ENCODE assay signal across 26 mouse cellular contexts in the genomic region with DNA sequence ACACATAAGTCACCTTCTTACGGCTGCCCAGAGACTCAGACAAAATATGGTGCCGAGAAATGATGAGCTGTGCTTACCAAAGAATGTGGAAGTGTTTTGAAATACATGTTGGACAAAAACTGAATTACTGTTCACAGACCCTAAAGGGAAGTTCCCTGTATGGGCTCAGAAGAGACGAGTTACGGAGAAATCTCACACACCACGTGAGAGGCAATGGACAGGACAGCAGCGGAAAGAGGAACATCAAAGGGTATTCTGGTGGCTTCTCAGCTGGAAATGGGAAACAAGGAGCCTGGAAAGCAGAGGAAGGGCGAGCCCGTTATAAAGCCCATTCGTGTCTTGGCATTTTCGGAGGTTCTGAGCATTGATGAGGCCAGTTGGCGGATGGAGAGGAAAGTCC. TPM values are rescaled to one million over a fixed set of nuclear protein-coding genes. Genes with fewer than 3 reads are reported as not detected.
DNase-seq lines count a peak whose midpoint lies in the region; ATAC-seq and TF ChIP-seq lines count a peak whose summit lies in the region.
"Had no signal": no experiment of that assay in that cellular context is flagged by ENCODE, and none has a peak within 500 bp of the region (broad histone marks: within the 10 kb centered on the region; RNA-seq: fewer than 3 reads in every experiment).

No protein-coding gene starts in this region.

- H3K27ac ChIP-seq in bone marrow macrophage, adult 2 months (ENCODE audit: insufficient read depth, low read depth, low read length), result peak overlapping the region; percentile 90
- H3K27ac ChIP-seq: forebrain, embryonic 12.5 days; hindbrain, embryonic 10.5 days; hindbrain, postnatal 0 days; limb, embryonic 12.5 days; liver, embryonic 14.5 days; midbrain, embryonic 13.5 days; stomach, embryonic 15.5 days had no signal

- H3K4me1 ChIP-seq in bone marrow macrophage, adult 2 months (ENCODE audit: control insufficient read depth, insufficient read depth, low read length), result peaks cover 60% of the 10 kb centered on the region
- H3K4me1 ChIP-seq: forebrain, embryonic 12.5 days; hindbrain, embryonic 10.5 days; limb, embryonic 12.5 days; midbrain, embryonic 13.5 days; stomach, embryonic 15.5 days had no signal

- TF ChIP-seq CTCF in bone marrow macrophage, adult 2 months (IDR thresholded peaks at IDR 0.05; ENCODE audit: low read depth, low read length), result no peak

- peak; percentile 74 for ATAC-seq in granulocyte monocyte progenitor cell, adult 5-6 weeks (replicated peaks; ENCODE audit: poor library complexity, severe bottlenecking)
- ATAC-seq in neutrophil, adult 5-6 weeks (ENCODE audit: extremely low read depth, insufficient number of reproducible peaks, low FRiP score, poor library complexity, severe bottlenecking), result peak; percentile 55
- no peak for ATAC-seq in megakaryocyte-erythroid progenitor cell, adult 5-6 weeks (replicated peaks; ENCODE audit: low FRiP score, low TSS enrichment, poor library complexity, severe bottlenecking)
- no peak for ATAC-seq in erythroid progenitor cell, adult 5-6 weeks (replicated peaks; ENCODE audit: low FRiP score, poor library complexity, severe bottlenecking)
- ATAC-seq: hindbrain, postnatal 0 days; intestine, embryonic 16.5 days; midbrain, embryonic 13.5 days had no signal

- H3K4me3 ChIP-seq in bone marrow macrophage, adult 2 months (ENCODE audit: insufficient read depth, low read length), result peak overlapping the region; percentile 34; the same call in 1 of the 2 replicates
- H3K4me3 ChIP-seq: forebrain, embryonic 12.5 days; hindbrain, embryonic 10.5 days; limb, embryonic 12.5 days; midbrain, embryonic 13.5 days; myocyte; stomach, embryonic 15.5 days had no signal

- TF ChIP-seq POLR2A in bone marrow macrophage, adult 2 months (IDR thresholded peaks at IDR 0.05; ENCODE audit: borderline replicate concordance, low read depth, low read length), result no peak

- peak; percentile 28 to 40 for DNase-seq in lung, adult 18-20 months
- DNase-seq in lung, postnatal 4 days, result no peak
- DNase-seq: adrenal gland, postnatal 14 days; cerebellum, adult 11-12 months; cerebellum, postnatal 10 days; kidney, postnatal 4 days; thymus, postnatal 25 days had no signal

RNA-seq across cellular contexts. Expression of a gene that starts 23.0 kb away (rescaled TPM):
- 2.7 and 3.3 TPM in 2 replicates for polyA plus RNA-seq in bone marrow macrophage, adult 2 months (2012; ENCODE audit: insufficient read depth, insufficient read length, missing spikeins)
- total RNA-seq in granulocyte monocyte progenitor cell, adult 5-6 weeks (2014; fragmentation: Nextera tagmentation), result 0.45 and 2.1 TPM in 2 replicates
- total RNA-seq in granulocyte monocyte progenitor cell, adult 5-6 weeks (2017), result 0.26 and 1.0 TPM in 2 replicates
- 2.6 and 2.8 TPM in 2 replicates for total RNA-seq in neutrophil, adult 5-6 weeks (2017)
- total RNA-seq in megakaryocyte-erythroid progenitor cell, adult 5-6 weeks (2014; fragmentation: Nextera tagmentation), result 3.1 and 5.6 TPM in 2 replicates
- total RNA-seq in megakaryocyte-erythroid progenitor cell, adult 5-6 weeks (2017), result 1.6 and 3.9 TPM in 2 replicates
- 1.8 TPM in 1 of 2 replicates, not detected in the other for total RNA-seq in erythroid progenitor cell, adult 5-6 weeks (2015; ENCODE audit: low replicate concordance)
- total RNA-seq in erythroid progenitor cell, adult 5-6 weeks (2017; ENCODE audit: low replicate concordance), result 0.30 and 0.90 TPM in 2 replicates

RNA-seq across cellular contexts. Expression of a gene that starts 25.3 kb away (rescaled TPM):
- polyA plus RNA-seq in bone marrow macrophage, adult 2 months (2012; ENCODE audit: insufficient read depth, insufficient read length, missing spikeins), result 1.1 TPM in 1 of 2 replicates, not detected in the other
- total RNA-seq in granulocyte monocyte progenitor cell, adult 5-6 weeks (2014; fragmentation: Nextera tagmentation), result not detected in 2 replicates
- total RNA-seq in granulocyte monocyte progenitor cell, adult 5-6 weeks (2017), result not detected in 2 replicates
- total RNA-seq in neutrophil, adult 5-6 weeks (2017), result 15.1 and 25.1 TPM in 2 replicates
- not detected in 2 replicates for total RNA-seq in megakaryocyte-erythroid progenitor cell, adult 5-6 weeks (2014; fragmentation: Nextera tagmentation)
- total RNA-seq in megakaryocyte-erythroid progenitor cell, adult 5-6 weeks (2017), result 0.99 TPM in 1 of 2 replicates, not detected in the other
- total RNA-seq in erythroid progenitor cell, adult 5-6 weeks (2015; ENCODE audit: low replicate concordance), result not detected in 2 replicates
- total RNA-seq in erythroid progenitor cell, adult 5-6 weeks (2017; ENCODE audit: low replicate concordance), result not detected in 2 replicates
- total RNA-seq: gastrocnemius, adult 18-20 months; hindbrain, postnatal 0 days; left cerebral cortex, postnatal 14 days had no signal
- polyA plus RNA-seq: embryonic facial prominence, embryonic 11.5 days; forebrain, embryonic 12.5 days; hindbrain, embryonic 10.5 days; kidney, embryonic 14.5 days; limb, embryonic 12.5 days; neural tube, embryonic 14.5 days had no signal

RNA-seq across cellular contexts. Expression of a gene that starts 57.5 kb away (rescaled TPM):
- 49.2 and 51.8 TPM in 2 replicates for polyA plus RNA-seq in bone marrow macrophage, adult 2 months (2012; ENCODE audit: insufficient read depth, insufficient read length, missing spikeins)
- 20.4 and 22.5 TPM in 2 replicates for total RNA-seq in granulocyte monocyte progenitor cell, adult 5-6 weeks (2014; fragmentation: Nextera tagmentation)
- total RNA-seq in granulocyte monocyte progenitor cell, adult 5-6 weeks (2017), result 32.1 and 36.9 TPM in 2 replicates
- total RNA-seq in neutrophil, adult 5-6 weeks (2017), result 76.0 and 84.5 TPM in 2 replicates
- 27.3 and 29.6 TPM in 2 replicates for total RNA-seq in megakaryocyte-erythroid progenitor cell, adult 5-6 weeks (2014; fragmentation: Nextera tagmentation)
- total RNA-seq in megakaryocyte-erythroid progenitor cell, adult 5-6 weeks (2017), result 72.8 and 75.8 TPM in 2 replicates
- total RNA-seq in erythroid progenitor cell, adult 5-6 weeks (2015; ENCODE audit: low replicate concordance), result 6.5 and 8.0 TPM in 2 replicates
- 20.9 and 23.0 TPM in 2 replicates for total RNA-seq in erythroid progenitor cell, adult 5-6 weeks (2017; ENCODE audit: low replicate concordance)

Comparison
In these comparisons a context has a peak if more than half of its experiments do, and no peak if none do; other contexts are left out.
1. DNase-seq: peak in lung, adult 18-20 months (2 of 2); none in lung, postnatal 4 days (0 of 2).
2. ATAC-seq: peak in granulocyte monocyte progenitor cell, adult 5-6 weeks (single experiment) and neutrophil, adult 5-6 weeks (single experiment); none in megakaryocyte-erythroid progenitor cell, adult 5-6 weeks (single experiment) and erythroid progenitor cell, adult 5-6 weeks (single experiment).